Comparison of ENCODE assay signal across 8 mouse cellular contexts in the genomic region with DNA sequence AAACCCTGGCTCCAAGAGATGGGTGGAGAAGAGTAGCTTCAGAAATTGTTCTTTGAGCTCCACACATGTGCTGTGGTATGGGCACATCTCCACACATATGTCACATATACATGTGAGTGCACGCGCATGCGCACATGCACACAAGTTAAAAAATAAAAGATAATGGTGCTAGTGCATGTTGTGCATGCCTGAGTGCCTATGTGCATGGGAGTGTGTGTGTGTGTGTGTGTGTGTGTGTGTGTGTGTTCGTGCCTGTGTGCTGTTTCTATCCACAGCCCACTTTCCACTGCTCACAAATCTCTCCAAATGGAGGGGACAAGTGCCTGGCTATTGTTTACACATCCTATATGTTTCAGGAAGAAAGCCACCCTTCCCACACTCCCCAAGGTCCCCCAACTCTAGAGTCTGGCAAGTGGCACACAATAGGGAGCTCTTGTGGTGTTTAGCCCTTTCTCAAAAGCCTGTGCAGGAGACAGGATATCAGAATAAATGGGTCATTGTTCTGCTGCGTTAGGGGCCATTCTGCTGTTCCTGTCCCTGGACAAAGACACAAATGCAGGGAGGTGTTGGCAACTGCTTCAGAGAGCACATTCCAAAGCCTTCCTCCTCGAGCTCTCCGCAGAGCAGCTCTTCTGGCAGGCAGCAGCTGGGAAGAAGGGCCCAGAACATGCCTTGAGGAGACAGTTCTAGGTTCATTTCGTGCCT. TPM values are rescaled to one million over a fixed set of nuclear protein-coding genes. Genes with fewer than 3 reads are reported as not detected.
DNase-seq lines count a peak whose midpoint lies in the region; ATAC-seq lines count a peak whose summit lies in the region.

No protein-coding gene starts in this region.

- H3K27me3 ChIP-seq in midbrain, embryonic 10.5 days (ENCODE audit: low read depth, poor library complexity, severe bottlenecking): no peaks in the 10 kb centered on the region; the same call in 1 of the 2 replicates
- no peaks in the 10 kb centered on the region for H3K27me3 ChIP-seq in midbrain, embryonic 15.5 days (replicated peaks)
- H3K27me3 ChIP-seq in kidney, embryonic 16.5 days (ENCODE audit: insufficient read depth, low read length): no peaks in the 10 kb centered on the region

- WGBS in midbrain, embryonic 10.5 days: 56% methylated on average over 8 of the region's 8 CpGs
- WGBS in midbrain, embryonic 15.5 days: 51% methylated on average over 8 of the region's 8 CpGs
- WGBS in kidney, embryonic 16.5 days: 63% methylated on average over 8 of the region's 8 CpGs

- ATAC-seq in midbrain, embryonic 15.5 days (replicated peaks): no peak
- peak; percentile 57 for ATAC-seq in kidney, embryonic 16.5 days (ENCODE audit: low FRiP score, low TSS enrichment)
- ATAC-seq in erythroblast, adult 5-6 weeks (replicated peaks; ENCODE audit: low FRiP score, poor library complexity, severe bottlenecking): no peak

- peaks cover 20% of the 10 kb centered on the region for H3K4me1 ChIP-seq in midbrain, embryonic 10.5 days
- H3K4me1 ChIP-seq in midbrain, embryonic 15.5 days: peaks cover 4% of the 10 kb centered on the region; the same call in 1 of the 2 replicates
- H3K4me1 ChIP-seq in kidney, embryonic 16.5 days (ENCODE audit: insufficient read depth, low read length): peaks cover 22% of the 10 kb centered on the region

- no peak overlapping the region for H3K4me3 ChIP-seq in midbrain, embryonic 10.5 days
- no peak overlapping the region for H3K4me3 ChIP-seq in midbrain, embryonic 15.5 days
- H3K4me3 ChIP-seq in kidney, embryonic 16.5 days (ENCODE audit: low read length): no peak overlapping the region

- no peak for DNase-seq in midbrain, embryonic 10.5 days (ENCODE audit: low spot score)
- DNase-seq in forelimb bud, embryonic 11.5 days (ENCODE audit: low read depth, low spot score): peak; percentile 37
- DNase-seq in retina, postnatal 1 day: peak; percentile 76
- no peak for DNase-seq in cerebellum, adult 9-10 months
- no peak for DNase-seq in frontal cortex, postnatal 10 days (ENCODE audit: low spot score in 2 of 2)

- 0 out of 2 replicates have a peak overlapping the region, but pooled peaks have one; percentile 6 for H3K27ac ChIP-seq in midbrain, embryonic 10.5 days (replicated peaks)
- H3K27ac ChIP-seq in midbrain, embryonic 15.5 days: no peak overlapping the region
- H3K27ac ChIP-seq in kidney, embryonic 16.5 days (ENCODE audit: low read length): peak overlapping the region; percentile 71

- no peak overlapping the region for H3K4me2 ChIP-seq in midbrain, embryonic 15.5 days
- no peak overlapping the region for H3K4me2 ChIP-seq in kidney, embryonic 16.5 days (replicated peaks; ENCODE audit: low read depth, low read length)

- H3K9ac ChIP-seq in midbrain, embryonic 15.5 days: no peak overlapping the region
- no peak overlapping the region for H3K9ac ChIP-seq in kidney, embryonic 16.5 days (replicated peaks; ENCODE audit: low read length)

- no peaks in the 10 kb centered on the region for H3K36me3 ChIP-seq in midbrain, embryonic 10.5 days
- H3K36me3 ChIP-seq in midbrain, embryonic 15.5 days (replicated peaks): no peaks in the 10 kb centered on the region
- no peaks in the 10 kb centered on the region for H3K36me3 ChIP-seq in kidney, embryonic 16.5 days (ENCODE audit: insufficient read depth, low read length)

- H3K9me3 ChIP-seq in midbrain, embryonic 10.5 days (replicated peaks): no peaks in the 10 kb centered on the region
- H3K9me3 ChIP-seq in midbrain, embryonic 15.5 days: no peaks in the 10 kb centered on the region
- H3K9me3 ChIP-seq in kidney, embryonic 16.5 days (ENCODE audit: low read length): no peaks in the 10 kb centered on the region

RNA-seq across cellular contexts. Expression of gene Tgfbr2, which starts 37.9 kb away (rescaled TPM):
- polyA plus RNA-seq in midbrain, embryonic 10.5 days (2016; fragmentation: Nextera tagmentation; extraction: Ambion mirVana): 7.2 and 8.5 TPM in 2 replicates
- polyA plus RNA-seq in midbrain, embryonic 15.5 days (2015; fragmentation: Nextera tagmentation; extraction: Ambion mirVana): 8.5 and 9.0 TPM in 2 replicates
- polyA plus RNA-seq in kidney, embryonic 16.5 days (2015; fragmentation: Nextera tagmentation; extraction: Ambion mirVana): 33.8 and 35.9 TPM in 2 replicates
- 5.8 and 7.5 TPM in 2 replicates for total RNA-seq in erythroblast, adult 5-6 weeks (2015; ENCODE audit: low replicate concordance)
- 2.4 and 4.8 TPM in 2 replicates for total RNA-seq in erythroblast, adult 5-6 weeks (2017; ENCODE audit: low replicate concordance)

Comparison
In these comparisons a context has a peak if more than half of its experiments do, and no peak if none do; other contexts are left out.
1. DNase-seq: peak in forelimb bud, embryonic 11.5 days (single experiment) and retina, postnatal 1 day (single experiment); none in midbrain, embryonic 10.5 days (single experiment), cerebellum, adult 9-10 months (single experiment) and frontal cortex, postnatal 10 days (0 of 2).